ENCODE assay signal across 8 mouse cellular contexts in genomic region chr12:21260494-21261256, GRCm38 (mm10). TPM values are rescaled to one million over a fixed set of nuclear protein-coding genes. Genes with fewer than 3 reads are reported as not detected.
A peak's percentile ranks its signal among the peaks of the same experiment; 100 is the strongest.
DNase-seq lines count a peak whose midpoint lies in the region; ATAC-seq and TF ChIP-seq lines count a peak whose summit lies in the region.
"Had no signal": no experiment of that assay in that cellular context is flagged by ENCODE, and none has a peak within 500 bp of the region (broad histone marks: within the 10 kb centered on the region; RNA-seq: fewer than 3 reads in every experiment).

No protein-coding gene starts in this region.

- H3K4me1 ChIP-seq in E14TG2a.4 (replicated peaks; ENCODE audit: low read depth, low read length) = peaks cover 21% of the 10 kb centered on the region

- peak; percentile 31 for TF ChIP-seq CTCF in E14TG2a.4 (conservative IDR thresholded peaks at IDR 0.05; ENCODE audit: low read length)

- H3K9me3 ChIP-seq in E14TG2a.4 (ENCODE audit: low read length) = no peaks in the 10 kb centered on the region
- H3K9me3 ChIP-seq: heart, embryonic 15.5 days had no signal

- H3K4me3 ChIP-seq in E14TG2a.4 (replicated peaks; ENCODE audit: low read length) = no peak overlapping the region
- H3K4me3 ChIP-seq: heart, embryonic 15.5 days had no signal

- DNase-seq in layer of hippocampus, adult 11-12 months (ENCODE audit: low spot score) = peak; percentile 31
- DNase-seq in layer of hippocampus, postnatal 14 days (ENCODE audit: low spot score in 2 of 2) = no peak
- peak; percentile 35 for DNase-seq in adrenal gland, postnatal 25 days
- no peak for DNase-seq in gastrocnemius, adult 18-20 months (ENCODE audit: low spot score)
- no peak for DNase-seq in cerebellum, adult 18-20 months

- no peaks in the 10 kb centered on the region for H3K27me3 ChIP-seq in E14TG2a.4 (ENCODE audit: insufficient read depth, low read length)
- H3K27me3 ChIP-seq: heart, embryonic 15.5 days had no signal

- H3K36me3 ChIP-seq in E14TG2a.4 (ENCODE audit: insufficient read depth, low read length) = peaks cover 26% of the 10 kb centered on the region

- peak; percentile 84 for ATAC-seq in megakaryocyte progenitor cell, adult 5-6 weeks (replicated peaks; ENCODE audit: poor library complexity)

RNA-seq across cellular contexts. Expression of gene Cpsf3, which starts 24.5 kb away (rescaled TPM):
- total RNA-seq in layer of hippocampus, postnatal 14 days (2021) = 10 to 100 TPM; 51.3 to 64.0 TPM
- total RNA-seq in adrenal gland, postnatal 25 days (2021) = 69.8 and 82.3 TPM in 2 replicates
- 138 and 156 TPM in 2 replicates for total RNA-seq in megakaryocyte progenitor cell, adult 5-6 weeks (2015)
- 94.2 and 109 TPM in 2 replicates for total RNA-seq in megakaryocyte progenitor cell, adult 5-6 weeks (2017)
- 10 to 100 TPM; 16.5 to 18.6 TPM for total RNA-seq in gastrocnemius, adult 18-20 months (2021)

RNA-seq across cellular contexts. Expression of gene Itgb1bp1, which starts 25.4 kb away (rescaled TPM):
- 10 to 100 TPM; 38.9 to 39.7 TPM for total RNA-seq in layer of hippocampus, postnatal 14 days (2021)
- 89.2 and 102 TPM in 2 replicates for total RNA-seq in adrenal gland, postnatal 25 days (2021)
- 36.5 and 40.6 TPM in 2 replicates for total RNA-seq in megakaryocyte progenitor cell, adult 5-6 weeks (2015)
- 28.4 and 32.2 TPM in 2 replicates for total RNA-seq in megakaryocyte progenitor cell, adult 5-6 weeks (2017)
- total RNA-seq in gastrocnemius, adult 18-20 months (2021) = 10 to 100 TPM; 37.8 to 38.8 TPM

RNA-seq across cellular contexts. Expression of gene Iah1, which starts 55.5 kb away (rescaled TPM):
- total RNA-seq in layer of hippocampus, postnatal 14 days (2021) = 10 to 100 TPM; 17.6 to 19.2 TPM
- 70.2 and 87.3 TPM in 2 replicates for total RNA-seq in adrenal gland, postnatal 25 days (2021)
- total RNA-seq in megakaryocyte progenitor cell, adult 5-6 weeks (2015) = 37.2 and 40.1 TPM in 2 replicates
- total RNA-seq in megakaryocyte progenitor cell, adult 5-6 weeks (2017) = 29.4 and 36.3 TPM in 2 replicates
- 1 to 10 TPM; 3.3 to 5.3 TPM for total RNA-seq in gastrocnemius, adult 18-20 months (2021)

Comparison
In these comparisons a context has a peak if more than half of its experiments do, and no peak if none do; other contexts are left out.
1. DNase-seq: peak in layer of hippocampus, adult 11-12 months (single experiment) and adrenal gland, postnatal 25 days (single experiment); none in layer of hippocampus, postnatal 14 days (0 of 2), gastrocnemius, adult 18-20 months (single experiment) and cerebellum, adult 18-20 months (0 of 2).